Mouse (Mus musculus): ENCODE measurements at regions not wholly inside any gene's neighbourhood (a gene's known extent, or its start where the extent isn't known, plus 50 kb on each side); places are given as distances from the start of the nearest gene placed in this dataset.

DNA sequence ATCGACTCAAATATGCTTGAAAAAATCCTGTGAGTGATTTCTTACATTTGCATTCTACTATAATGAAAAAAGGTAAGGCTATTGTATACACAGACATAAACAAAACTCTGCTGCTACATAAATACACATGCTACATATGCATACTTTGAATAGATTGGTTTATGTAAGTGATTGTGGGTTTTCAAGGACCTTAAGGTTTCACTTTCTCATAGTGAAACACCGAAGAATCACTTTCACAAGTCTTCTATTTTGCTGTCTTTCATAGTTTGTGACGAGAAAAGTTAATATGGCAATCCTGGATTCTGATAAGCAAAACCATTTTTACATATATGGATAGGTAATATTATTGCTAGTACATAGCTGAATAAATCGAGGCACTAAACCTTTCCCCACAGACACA, 62.5 kb upstream of the Mad2l1 start:
- no peak for DNase-seq
- intact Hi-C loops (cut with DNase I; ENCODE audit: low total_unique reads), result no loop called here

DNA sequence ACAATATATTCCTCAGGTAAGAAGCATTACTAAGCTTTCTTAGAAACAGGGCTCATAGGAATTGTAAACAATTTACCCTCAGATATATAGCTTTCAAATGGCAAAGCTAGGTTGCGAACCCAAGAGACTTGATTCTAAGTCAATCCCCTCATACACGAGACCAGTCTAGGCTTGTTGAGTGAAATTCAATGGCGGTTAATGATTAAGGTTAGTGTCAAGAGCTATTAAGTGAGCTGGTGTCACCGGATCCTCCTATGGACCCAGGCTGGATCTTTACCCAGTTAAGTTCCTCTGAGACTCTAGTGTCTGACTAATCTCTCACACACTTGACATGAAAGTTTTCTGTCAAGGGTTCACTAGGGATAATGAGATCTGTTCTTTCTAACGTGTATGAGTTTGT, 57.6 kb upstream of the Mad2l1 start:
- no peak for DNase-seq
- intact Hi-C loops (cut with DNase I; ENCODE audit: low total_unique reads), result no loop called here

DNA sequence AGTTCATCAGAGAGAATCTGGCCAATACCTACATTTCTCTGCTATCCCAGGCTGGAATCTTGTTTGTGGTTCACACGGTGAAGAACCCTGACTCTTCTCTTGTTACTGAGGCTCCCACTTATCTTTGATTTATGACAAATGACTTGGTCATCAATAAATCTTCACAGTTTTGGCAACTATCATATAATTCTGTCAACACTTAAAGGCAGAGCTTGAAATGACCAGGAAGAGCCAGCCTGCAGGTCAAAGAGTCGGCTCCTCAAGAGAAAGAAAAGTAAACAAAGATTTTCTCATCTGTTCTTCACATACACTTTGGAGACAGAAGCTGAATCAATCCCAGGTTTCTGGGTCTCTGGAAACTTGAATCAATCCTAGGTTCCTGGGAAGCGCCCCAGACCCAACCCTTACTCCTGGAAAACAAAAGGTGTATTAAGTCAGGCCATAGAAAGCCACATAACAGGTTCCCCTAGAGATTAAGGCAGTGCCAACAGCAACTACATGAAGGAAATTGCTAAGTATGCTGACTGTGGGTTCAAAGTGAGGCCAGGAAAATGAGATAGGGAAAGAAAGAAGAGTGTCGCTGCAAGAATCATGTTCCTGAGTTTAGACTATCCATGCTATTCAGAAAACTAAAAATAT, 56.7 kb upstream of the Mad2l1 start:
- DNase-seq, result no peak
- intact Hi-C loops (cut with DNase I; ENCODE audit: low total_unique reads), result no loop called here

DNA sequence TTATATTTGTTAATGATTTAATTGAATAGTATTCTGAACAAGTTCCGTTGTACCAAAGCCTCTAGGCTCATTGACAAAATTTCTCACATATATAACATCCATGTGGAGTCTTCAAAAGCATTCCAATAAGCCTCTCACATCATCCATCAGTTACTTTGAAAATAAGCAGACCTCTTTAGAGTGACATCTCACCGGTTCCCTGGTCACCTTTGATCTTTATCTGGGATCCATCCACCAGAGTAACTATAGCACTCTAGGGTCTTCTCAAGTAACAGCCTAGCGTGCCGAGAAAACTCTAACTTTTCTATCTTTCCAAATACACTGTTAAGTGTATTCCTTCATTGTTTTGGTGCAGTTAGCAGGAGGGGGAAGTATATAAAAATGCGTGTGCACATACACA, 55.6 kb upstream of the Mad2l1 start:
- DNase-seq, result no peak
- intact Hi-C loops (cut with DNase I; ENCODE audit: low total_unique reads), result no loop called here

DNA sequence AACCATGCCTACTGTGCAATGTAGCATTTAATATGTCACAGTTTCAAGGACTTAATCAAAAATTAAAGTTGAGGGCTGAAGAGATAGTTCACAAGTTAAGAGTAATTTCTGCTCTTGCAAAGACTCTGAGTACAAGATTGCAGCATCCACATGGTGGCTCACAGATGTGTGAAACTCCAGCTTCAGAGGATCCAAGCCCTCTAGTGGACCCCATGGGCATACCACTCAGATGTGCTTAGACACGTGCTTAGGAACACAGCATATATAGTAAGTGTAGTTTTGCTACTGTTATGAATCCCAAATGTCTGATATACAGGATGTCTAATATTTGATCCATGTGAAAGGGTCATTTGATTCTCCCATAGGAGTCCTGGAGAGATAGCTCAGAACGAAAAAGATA, 55.0 kb upstream of the Mad2l1 start:
- intact Hi-C loops (cut with DNase I; ENCODE audit: low total_unique reads), result no loop called here

DNA sequence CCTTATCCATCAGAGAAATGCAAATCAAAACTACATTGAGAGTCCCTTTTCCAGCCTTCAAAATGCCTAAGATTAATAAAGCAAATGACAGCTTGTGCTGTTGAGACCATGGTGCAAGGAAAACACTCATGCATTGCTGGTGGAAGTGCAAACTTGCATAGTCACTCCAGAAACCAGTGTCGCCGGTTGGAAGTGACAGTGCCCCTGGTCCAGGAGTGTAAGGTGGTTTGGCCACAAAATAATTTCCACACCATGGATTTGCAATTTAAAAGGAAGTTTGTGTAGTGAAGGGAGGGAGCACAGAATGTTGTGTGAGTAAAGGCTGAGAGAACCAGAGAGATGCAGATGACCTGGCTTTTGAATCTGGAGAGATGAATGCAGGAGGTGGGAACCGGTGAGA, 52.4 kb upstream of the Mad2l1 start:
- intact Hi-C loops (cut with DNase I; ENCODE audit: low total_unique reads), result no loop called here
- DNase-seq, result no peak

More for the DNA sequence above, 55.0 kb upstream of the Mad2l1 start:
- DNase-seq, result no peak

All from gastrocnemius, postnatal 14 days (tissue).